Mouse (Mus musculus) adrenal gland, postnatal 4 days (tissue): ENCODE data around the gene Vash1. TPM values are rescaled to one million over a fixed set of nuclear protein-coding genes. Genes with fewer than 3 reads are reported as not detected.

ENCODE experiments used
- DNase-seq, 2 experiments: peaks; one replicate each; pipeline ENCODE4 v3.0.0; 2021 to 2022; ENCODE audit warnings: low spot score in 2 of 2, mixed read lengths in 2 of 2
- total RNA-seq, 2 experiments: library from RNA; stranded (reverse); gene quantifications; 2 replicates each; pipeline ENCODE4 v1.2.3; 2021

Vash1 gene
- total RNA-seq, 2 experiments from 2014 or later, result 22.0 to 24.4 TPM

DNA sequence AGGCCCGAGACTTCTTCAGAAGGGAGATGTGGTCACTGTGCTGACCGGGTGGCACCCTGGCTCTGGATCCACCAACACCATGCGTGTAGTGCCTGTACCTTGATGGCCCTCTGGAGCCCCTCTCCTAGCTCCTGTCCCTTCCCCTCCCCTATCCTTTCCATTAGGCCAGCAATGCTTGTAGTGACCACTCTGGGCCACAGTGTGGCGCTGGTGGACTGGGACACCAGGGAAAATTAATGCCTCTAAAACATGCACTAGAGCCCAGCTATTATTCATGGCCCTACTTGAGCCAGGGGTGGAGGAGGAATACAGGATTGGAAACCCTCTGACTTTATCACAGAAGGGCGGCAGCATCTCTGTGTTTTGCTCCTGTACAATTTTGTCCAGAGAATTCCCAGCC, 36.9 kb downstream of the Vash1 start:
- DNase-seq, result peak; percentile 59 to 65

GRCm38 (mm10) chr12:86716962-86717361, 38.5 kb downstream of the Vash1 start:
- DNase-seq, result no peak

- no peak for DNase-seq
These were observed 41.6 kb downstream of the Vash1 start for GRCm38 (mm10) chr12:86719961-86720639.

GRCm38 (mm10) chr12:86721453-86721852, 43.0 kb downstream of the Vash1 start:
- no peak for DNase-seq

GRCm38 (mm10) chr12:86724300-86724699, 45.8 kb downstream of the Vash1 start:
- DNase-seq, result no peak

DNA sequence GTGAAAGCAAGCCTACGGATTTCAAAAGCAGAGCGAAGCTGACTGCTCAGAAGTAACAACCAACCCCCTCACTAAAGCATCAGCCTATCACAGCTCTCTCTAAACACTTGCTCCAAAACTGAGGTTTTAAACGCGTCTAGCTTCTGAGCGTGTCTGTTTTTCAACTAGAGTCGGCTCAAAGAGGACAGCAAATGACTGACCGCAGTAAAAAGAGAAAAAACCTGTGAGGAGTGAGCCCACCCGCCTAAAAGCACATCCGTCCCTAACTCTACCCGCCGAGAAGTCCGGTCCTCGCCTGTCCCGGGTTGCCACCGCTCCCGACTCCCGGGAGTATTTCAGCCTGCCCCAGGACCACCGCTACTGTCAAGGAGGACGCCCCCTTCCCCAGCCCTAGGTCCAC, 47.2 kb downstream of the Vash1 start:
- no peak for DNase-seq

DNA sequence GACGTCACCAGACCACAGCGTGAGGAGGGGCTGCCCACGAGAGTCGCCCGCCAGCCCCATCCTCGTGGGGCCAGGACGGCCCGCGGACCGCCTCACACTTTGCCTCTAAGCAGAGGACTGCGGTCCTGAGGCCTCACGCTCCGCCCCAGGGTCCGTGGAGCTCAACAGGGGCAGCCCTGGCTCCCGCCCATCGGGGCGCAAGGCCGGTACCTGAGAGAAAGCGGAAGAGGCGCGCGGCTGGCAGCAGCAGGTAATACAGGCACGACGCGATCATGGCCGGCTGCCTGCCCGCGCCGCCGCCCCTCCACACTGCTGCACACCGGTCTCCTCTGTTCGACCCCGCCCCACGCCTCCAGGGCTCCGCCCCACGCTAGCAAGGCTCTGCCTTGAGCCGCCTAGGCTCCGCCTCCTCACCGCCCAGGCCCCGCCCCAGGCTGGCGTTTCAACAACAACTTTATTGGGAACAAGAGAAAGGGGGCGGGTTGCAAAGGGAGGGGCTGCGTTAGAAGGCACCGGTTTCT, 47.7 kb downstream of the Vash1 start, which contains the start of gene Angel1:
TSS of gene Angel1 (minus strand) at position 341 of the 521 bp plus-strand sequence.
- peak; percentile 89 to 93 for DNase-seq

GRCm38 (mm10) chr12:86734319-86734810, 55.9 kb downstream of the Vash1 start, which contains the start of gene Lrrc74a:
Gene Lrrc74a (plus strand): TSS chr12:86734369.
- DNase-seq, result no peak

Other genes starting within 250 kb of the Vash1 start
- gene Angel1, start 47.8 kb downstream of the Vash1 start, total RNA-seq, result 1 to 10 TPM; 4.4 to 4.6 TPM
- gene Lrrc74a, start 55.7 kb downstream of the Vash1 start, total RNA-seq, result not detected
- 10 to 100 TPM; 78.0 to 81.7 TPM for gene Irf2bpl, start 206.1 kb downstream of the Vash1 start, total RNA-seq